ENCODE assay signal across 10 mouse cellular contexts in the genomic region with DNA sequence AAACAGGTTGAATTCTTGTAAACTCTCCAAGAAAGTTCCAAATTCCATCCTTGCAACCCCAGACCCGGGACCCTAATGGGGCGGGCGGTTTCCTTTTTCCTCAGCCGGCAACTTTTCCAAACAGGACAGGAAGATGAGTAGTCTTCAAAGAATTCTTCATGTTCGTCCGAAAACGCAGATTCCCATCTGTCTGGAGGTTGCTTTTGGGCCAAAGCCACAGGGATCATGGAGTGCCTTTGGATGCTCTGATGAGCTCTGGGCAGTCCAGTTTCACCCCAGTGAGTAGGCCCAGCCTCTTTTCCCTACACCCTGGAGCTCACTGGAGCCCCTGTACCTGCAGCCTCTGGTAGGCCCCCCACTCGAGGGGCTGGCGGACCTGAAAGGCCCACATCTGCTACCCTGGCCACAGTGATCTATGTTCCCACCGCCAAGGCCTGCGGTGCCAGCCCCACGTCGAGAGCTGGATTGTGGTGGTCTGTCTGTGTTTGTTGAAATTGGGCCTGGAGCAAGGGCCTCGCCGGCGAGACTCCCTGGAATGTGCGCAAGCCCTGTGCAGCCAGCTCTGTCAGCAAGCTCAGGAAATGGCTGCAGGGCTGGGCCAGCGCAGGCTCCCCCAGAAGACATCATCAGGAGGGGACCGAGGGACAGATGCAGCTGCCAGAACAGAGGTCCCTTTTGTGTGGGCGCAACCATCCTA.
A peak's percentile ranks its signal among the peaks of the same experiment; 100 is the strongest.
DNase-seq lines count a peak whose midpoint lies in the region; ATAC-seq and TF ChIP-seq lines count a peak whose summit lies in the region.
"Had no signal": no experiment of that assay in that cellular context is flagged by ENCODE, and none has a peak within 500 bp of the region (broad histone marks: within the 10 kb centered on the region; RNA-seq: fewer than 3 reads in every experiment).

No protein-coding gene starts in this region.

- H3K4me1 ChIP-seq in embryonic facial prominence, embryonic 15.5 days, result peaks cover 37% of the 10 kb centered on the region

- peaks cover 8% of the 10 kb centered on the region; the same call in 1 of the 2 replicates for H3K27me3 ChIP-seq in embryonic facial prominence, embryonic 15.5 days

- H3K36me3 ChIP-seq in embryonic facial prominence, embryonic 15.5 days, result no peaks in the 10 kb centered on the region

- H3K9ac ChIP-seq in embryonic facial prominence, embryonic 15.5 days, result no peak overlapping the region

- H3K27ac ChIP-seq in gastrocnemius, adult 2 months, result peak overlapping the region; percentile 71
- peak overlapping the region; percentile 71 for H3K27ac ChIP-seq in embryonic facial prominence, embryonic 15.5 days (replicated peaks)

- intact Hi-C loops in gastrocnemius, adult 2 months (cut with DNase I), result no loop called here

- H3K4me3 ChIP-seq in gastrocnemius, adult 2 months, result no peak overlapping the region
- no peak overlapping the region for H3K4me3 ChIP-seq in embryonic facial prominence, embryonic 15.5 days (replicated peaks)

- no peak for TF ChIP-seq CTCF in gastrocnemius, adult 2 months (IDR thresholded peaks at IDR 0.05)

- H3K9me3 ChIP-seq in embryonic facial prominence, embryonic 15.5 days (replicated peaks), result no peaks in the 10 kb centered on the region

- 37% methylated on average over 20 of the region's 20 CpGs for WGBS in embryonic facial prominence, embryonic 15.5 days

- H3K4me2 ChIP-seq in embryonic facial prominence, embryonic 15.5 days (replicated peaks), result no peak overlapping the region

- peak; percentile 25 for DNase-seq in gastrocnemius, adult 2 months
- no peak for DNase-seq in gastrocnemius, adult 18-20 months (ENCODE audit: low spot score)
- DNase-seq in 3T3-L1 (ENCODE audit: low read depth, low spot score), result peak; percentile 46
- peak; percentile 45 for DNase-seq in kidney, postnatal 14 days
- DNase-seq in T-cell, adult 2 months (ENCODE audit: low spot score), result no peak
- no peak for DNase-seq in thymus, postnatal 10 days (ENCODE audit: low spot score in 2 of 2)

- ATAC-seq in embryonic facial prominence, embryonic 15.5 days (ENCODE audit: insufficient number of reproducible peaks, low FRiP score, low TSS enrichment, low read depth), result no peak
- ATAC-seq in activated CD4-positive, CD25-positive, alpha-beta regulatory T cell, adult 4 months, result no peak
- ATAC-seq: CD4-positive, CD25-positive, alpha-beta regulatory T cell, adult 4 months; forebrain, embryonic 14.5 days had no signal

Comparison
In these comparisons a context has a peak if more than half of its experiments do, and no peak if none do; other contexts are left out.
1. DNase-seq: peak in gastrocnemius, adult 2 months (single experiment), 3T3-L1 (single experiment) and kidney, postnatal 14 days (single experiment); none in gastrocnemius, adult 18-20 months (single experiment), T-cell, adult 2 months (single experiment) and thymus, postnatal 10 days (0 of 2).